Comparison of ENCODE assay signal across 8 mouse cellular contexts in the genomic region with DNA sequence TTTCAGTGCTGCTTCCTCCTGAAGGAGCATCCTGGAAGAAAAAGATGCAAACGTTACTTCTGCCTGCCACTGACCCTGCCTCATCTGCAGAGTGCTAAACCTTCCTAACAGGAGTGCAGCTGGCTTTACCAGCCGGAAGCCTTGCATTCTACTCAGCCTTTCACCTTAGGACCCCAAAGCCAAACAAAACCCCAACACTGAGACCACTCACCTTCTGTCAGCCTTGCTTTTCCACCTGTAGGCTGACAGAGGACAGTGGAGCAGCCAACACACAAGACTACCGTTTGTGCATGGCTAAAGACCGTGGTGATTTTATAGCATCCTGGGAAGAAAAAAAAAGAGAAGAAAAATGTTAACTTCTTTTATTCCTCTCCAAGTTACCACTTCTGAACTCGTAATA. TPM values are rescaled to one million over a fixed set of nuclear protein-coding genes. Genes with fewer than 3 reads are reported as not detected.
DNase-seq lines count a peak whose midpoint lies in the region; ATAC-seq and TF ChIP-seq lines count a peak whose summit lies in the region.

No protein-coding gene starts in this region.

- H3K9ac ChIP-seq in forebrain, embryonic 13.5 days: peak overlapping the region; percentile 87
- H3K9ac ChIP-seq in liver, embryonic 14.5 days (replicated peaks): peak overlapping the region; percentile 70

- peaks cover 35% of the 10 kb centered on the region for H3K79me2 ChIP-seq in C2C12 (ENCODE audit: control insufficient read depth, insufficient read depth)

- H3K9me3 ChIP-seq in heart, embryonic 10.5 days: no peaks in the 10 kb centered on the region
- H3K9me3 ChIP-seq in forebrain, embryonic 13.5 days (replicated peaks): no peaks in the 10 kb centered on the region
- no peaks in the 10 kb centered on the region for H3K9me3 ChIP-seq in liver, embryonic 14.5 days (ENCODE audit: control insufficient read depth, low read length)

- H3K4me3 ChIP-seq in heart, embryonic 10.5 days: peak overlapping the region; percentile 80
- peak overlapping the region; percentile 84 for H3K4me3 ChIP-seq in C2C12 (ENCODE audit: insufficient read depth, poor library complexity, severe bottlenecking)
- H3K4me3 ChIP-seq in forebrain, embryonic 13.5 days: peak overlapping the region; percentile 95
- peak overlapping the region; percentile 69 to 100 for H3K4me3 ChIP-seq in liver, embryonic 14.5 days (ENCODE audit: insufficient read depth in 1 of 2, low read depth in 2 of 2, low read length in 2 of 2)

- peaks cover 39% of the 10 kb centered on the region for H3K79me3 ChIP-seq in C2C12 (ENCODE audit: low read depth)

- ATAC-seq in forebrain, embryonic 13.5 days: no peak
- no peak for ATAC-seq in liver, embryonic 14.5 days (ENCODE audit: insufficient read depth)
- ATAC-seq in erythroid progenitor cell, adult 5-6 weeks (replicated peaks; ENCODE audit: low FRiP score, poor library complexity, severe bottlenecking): no peak
- no peak for ATAC-seq in granulocyte monocyte progenitor cell, adult 5-6 weeks (replicated peaks; ENCODE audit: poor library complexity, severe bottlenecking)

- WGBS in heart, embryonic 10.5 days: 15% methylated on average over 5 of the region's 5 CpGs
- WGBS in forebrain, embryonic 13.5 days: 15% methylated on average over 5 of the region's 5 CpGs
- WGBS in liver, embryonic 14.5 days (ENCODE audit: insufficient replicate concordance): 2% methylated on average over 5 of the region's 5 CpGs

- no peak for DNase-seq in heart, embryonic 10.5 days (ENCODE audit: low spot score)
- no peak for DNase-seq in heart, adult 18-20 months
- no peak for DNase-seq in liver, embryonic 14.5 days (ENCODE audit: low read depth in 3 of 3, low spot score in 3 of 3)
- no peak for DNase-seq in embryo, embryonic 10.5 days (ENCODE audit: low spot score)

- H3K4me1 ChIP-seq in heart, embryonic 10.5 days: peaks cover 21% of the 10 kb centered on the region; the same call in 1 of the 2 replicates
- H3K4me1 ChIP-seq in forebrain, embryonic 13.5 days: peaks cover 25% of the 10 kb centered on the region
- peaks cover 20 to 26% of the 10 kb centered on the region in 2 experiments for H3K4me1 ChIP-seq in liver, embryonic 14.5 days (replicated peaks; ENCODE audit: control insufficient read depth in 2 of 2, insufficient read depth in 2 of 2, low read length in 1 of 2)

- H3K27me3 ChIP-seq in heart, embryonic 10.5 days (ENCODE audit: insufficient read depth, poor library complexity, severe bottlenecking): no peaks in the 10 kb centered on the region
- no peaks in the 10 kb centered on the region for H3K27me3 ChIP-seq in C2C12 (ENCODE audit: control insufficient read depth, insufficient read depth, insufficient read length)
- no peaks in the 10 kb centered on the region for H3K27me3 ChIP-seq in forebrain, embryonic 13.5 days
- no peaks in the 10 kb centered on the region for H3K27me3 ChIP-seq in liver, embryonic 14.5 days (ENCODE audit: control insufficient read depth, insufficient read depth, low read length)

- peak overlapping the region; percentile 97 for H3K27ac ChIP-seq in heart, embryonic 10.5 days
- no peak overlapping the region for H3K27ac ChIP-seq in forebrain, embryonic 13.5 days
- peak overlapping the region; percentile 37 for H3K27ac ChIP-seq in liver, embryonic 14.5 days

- peaks cover 49% of the 10 kb centered on the region for H3K36me3 ChIP-seq in heart, embryonic 10.5 days
- H3K36me3 ChIP-seq in C2C12 (ENCODE audit: control insufficient read depth, insufficient read depth): peaks cover 51% of the 10 kb centered on the region
- peaks cover 42% of the 10 kb centered on the region for H3K36me3 ChIP-seq in forebrain, embryonic 13.5 days (ENCODE audit: poor library complexity, severe bottlenecking)
- H3K36me3 ChIP-seq in liver, embryonic 14.5 days (replicated peaks; ENCODE audit: control insufficient read depth, insufficient read depth, low read depth): peaks cover 48% of the 10 kb centered on the region

- TF ChIP-seq EP300 in liver, embryonic 14.5 days (IDR thresholded peaks at IDR 0.05; ENCODE audit: low read depth): no peak

- H3K4me2 ChIP-seq in forebrain, embryonic 13.5 days: peak overlapping the region; percentile 94
- peak overlapping the region; percentile 97 for H3K4me2 ChIP-seq in liver, embryonic 14.5 days (ENCODE audit: low read depth)

- peak overlapping the region; percentile 71 for H3ac ChIP-seq in C2C12 (ENCODE audit: control insufficient read depth, insufficient read length, low read depth)

- TF ChIP-seq CTCF in C2C12 (IDR thresholded peaks at IDR 0.05; ENCODE audit: control insufficient read depth, insufficient read depth, insufficient read length): no peak
- no peak for TF ChIP-seq CTCF in liver, embryonic 14.5 days (IDR thresholded peaks at IDR 0.05; ENCODE audit: low read depth)

TF ChIP-seq in C2C12, 6 proteins besides CTCF, POLR2A, EP300 and RAD21 (continues in another document):
- no peak for TF ChIP-seq FOSL1 (IDR thresholded peaks at IDR 0.05; ENCODE audit: insufficient read depth, low read length, poor library complexity, severe bottlenecking)

RNA-seq across cellular contexts. Expression of gene Rps27, which starts 0.7 kb away (rescaled TPM):
- polyA plus RNA-seq in heart, embryonic 10.5 days (2016; fragmentation: Nextera tagmentation; extraction: Ambion mirVana): 807 and 845 TPM in 2 replicates
- 1,000 to 10,000 TPM; 1,057 to 1,251 TPM for total RNA-seq in heart, adult 18-20 months (2021)
- polyA plus RNA-seq in C2C12 (2012; fragmentation: generic; extraction: Trizol): 4,707 TPM
- 1,194 and 1,420 TPM in 2 replicates for polyA plus RNA-seq in forebrain, embryonic 13.5 days (2015; fragmentation: Nextera tagmentation; extraction: Ambion mirVana)
- polyA plus RNA-seq in liver, embryonic 14.5 days (2012; rRNA removed): 1,231 and 1,357 TPM in 2 replicates
- polyA plus RNA-seq in liver, embryonic 14.5 days (2014; fragmentation: Nextera tagmentation; extraction: Ambion mirVana): 948 and 959 TPM in 2 replicates
- total RNA-seq in erythroid progenitor cell, adult 5-6 weeks (2015; ENCODE audit: low replicate concordance): 1,008 and 1,082 TPM in 2 replicates
- total RNA-seq in erythroid progenitor cell, adult 5-6 weeks (2017; ENCODE audit: low replicate concordance): 1,107 and 1,635 TPM in 2 replicates
- 6,284 and 6,500 TPM in 2 replicates for total RNA-seq in granulocyte monocyte progenitor cell, adult 5-6 weeks (2014; fragmentation: Nextera tagmentation)
- 3,798 and 4,186 TPM in 2 replicates for total RNA-seq in granulocyte monocyte progenitor cell, adult 5-6 weeks (2017)

RNA-seq across cellular contexts. Expression of gene Rab13, which starts 0.8 kb away (rescaled TPM):
- polyA plus RNA-seq in heart, embryonic 10.5 days (2016; fragmentation: Nextera tagmentation; extraction: Ambion mirVana): 27.9 and 29.2 TPM in 2 replicates
- total RNA-seq in heart, adult 18-20 months (2021): 1 to 10 TPM; 4.2 to 4.9 TPM
- polyA plus RNA-seq in C2C12 (2012; fragmentation: generic; extraction: Trizol): 28.2 TPM
- 24.3 and 28.4 TPM in 2 replicates for polyA plus RNA-seq in forebrain, embryonic 13.5 days (2015; fragmentation: Nextera tagmentation; extraction: Ambion mirVana)
- polyA plus RNA-seq in liver, embryonic 14.5 days (2012; rRNA removed): 2.0 and 4.3 TPM in 2 replicates
- polyA plus RNA-seq in liver, embryonic 14.5 days (2014; fragmentation: Nextera tagmentation; extraction: Ambion mirVana): 1.9 and 2.9 TPM in 2 replicates
- not detected in 2 replicates for total RNA-seq in erythroid progenitor cell, adult 5-6 weeks (2015; ENCODE audit: low replicate concordance)
- 0.39 and 0.53 TPM in 2 replicates for total RNA-seq in erythroid progenitor cell, adult 5-6 weeks (2017; ENCODE audit: low replicate concordance)
- 1.1 and 1.3 TPM in 2 replicates for total RNA-seq in granulocyte monocyte progenitor cell, adult 5-6 weeks (2014; fragmentation: Nextera tagmentation)
- total RNA-seq in granulocyte monocyte progenitor cell, adult 5-6 weeks (2017): 0.52 and 3.0 TPM in 2 replicates

RNA-seq across cellular contexts. Expression of gene Jtb, which starts 18.7 kb away (rescaled TPM):
- polyA plus RNA-seq in heart, embryonic 10.5 days (2016; fragmentation: Nextera tagmentation; extraction: Ambion mirVana): 75.1 and 92.0 TPM in 2 replicates
- 10 to 100 TPM; 51.7 to 54.8 TPM for total RNA-seq in heart, adult 18-20 months (2021)
- polyA plus RNA-seq in C2C12 (2012; fragmentation: generic; extraction: Trizol): 36.1 TPM
- 102 and 111 TPM in 2 replicates for polyA plus RNA-seq in forebrain, embryonic 13.5 days (2015; fragmentation: Nextera tagmentation; extraction: Ambion mirVana)
- polyA plus RNA-seq in liver, embryonic 14.5 days (2012; rRNA removed): 18.8 and 21.2 TPM in 2 replicates
- polyA plus RNA-seq in liver, embryonic 14.5 days (2014; fragmentation: Nextera tagmentation; extraction: Ambion mirVana): 48.8 and 55.9 TPM in 2 replicates
- 10.9 and 46.5 TPM in 2 replicates for total RNA-seq in erythroid progenitor cell, adult 5-6 weeks (2015; ENCODE audit: low replicate concordance)
- total RNA-seq in erythroid progenitor cell, adult 5-6 weeks (2017; ENCODE audit: low replicate concordance): 1.9 and 9.1 TPM in 2 replicates
- 85.8 and 89.8 TPM in 2 replicates for total RNA-seq in granulocyte monocyte progenitor cell, adult 5-6 weeks (2014; fragmentation: Nextera tagmentation)
- total RNA-seq in granulocyte monocyte progenitor cell, adult 5-6 weeks (2017): 44.6 and 55.5 TPM in 2 replicates

RNA-seq across cellular contexts. Expression of gene Creb3l4, which starts 30.6 kb away (rescaled TPM):
- polyA plus RNA-seq in heart, embryonic 10.5 days (2016; fragmentation: Nextera tagmentation; extraction: Ambion mirVana): 2.1 and 2.2 TPM in 2 replicates
- under 1 TPM in 1 of 2 experiments, not detected in 1; 0.41 TPM for total RNA-seq in heart, adult 18-20 months (2021)
- polyA plus RNA-seq in C2C12 (2012; fragmentation: generic; extraction: Trizol): 0.06 TPM
- polyA plus RNA-seq in forebrain, embryonic 13.5 days (2015; fragmentation: Nextera tagmentation; extraction: Ambion mirVana): 5.2 and 5.8 TPM in 2 replicates
- polyA plus RNA-seq in liver, embryonic 14.5 days (2012; rRNA removed): 0.15 and 0.27 TPM in 2 replicates
- polyA plus RNA-seq in liver, embryonic 14.5 days (2014; fragmentation: Nextera tagmentation; extraction: Ambion mirVana): 0.24 and 0.28 TPM in 2 replicates
- not detected in 2 replicates for total RNA-seq in erythroid progenitor cell, adult 5-6 weeks (2015; ENCODE audit: low replicate concordance)
- not detected in 2 replicates for total RNA-seq in erythroid progenitor cell, adult 5-6 weeks (2017; ENCODE audit: low replicate concordance)
- total RNA-seq in granulocyte monocyte progenitor cell, adult 5-6 weeks (2014; fragmentation: Nextera tagmentation): not detected in 2 replicates
- not detected in 2 replicates for total RNA-seq in granulocyte monocyte progenitor cell, adult 5-6 weeks (2017)

RNA-seq across cellular contexts. Expression of gene Slc39a1, which starts 35.2 kb away (rescaled TPM):
- polyA plus RNA-seq in heart, embryonic 10.5 days (2016; fragmentation: Nextera tagmentation; extraction: Ambion mirVana): 51.3 and 79.6 TPM in 2 replicates
- 10 to 100 TPM; 62.0 to 65.5 TPM for total RNA-seq in heart, adult 18-20 months (2021)
- 82.1 TPM for polyA plus RNA-seq in C2C12 (2012; fragmentation: generic; extraction: Trizol)
- 55.0 and 55.3 TPM in 2 replicates for polyA plus RNA-seq in forebrain, embryonic 13.5 days (2015; fragmentation: Nextera tagmentation; extraction: Ambion mirVana)
- 9.8 and 10.8 TPM in 2 replicates for polyA plus RNA-seq in liver, embryonic 14.5 days (2012; rRNA removed)
- polyA plus RNA-seq in liver, embryonic 14.5 days (2014; fragmentation: Nextera tagmentation; extraction: Ambion mirVana): 24.1 and 24.9 TPM in 2 replicates
- 2.1 and 5.0 TPM in 2 replicates for total RNA-seq in erythroid progenitor cell, adult 5-6 weeks (2015; ENCODE audit: low replicate concordance)
- 2.2 and 7.4 TPM in 2 replicates for total RNA-seq in erythroid progenitor cell, adult 5-6 weeks (2017; ENCODE audit: low replicate concordance)
- 26.6 and 35.3 TPM in 2 replicates for total RNA-seq in granulocyte monocyte progenitor cell, adult 5-6 weeks (2014; fragmentation: Nextera tagmentation)
- total RNA-seq in granulocyte monocyte progenitor cell, adult 5-6 weeks (2017): 36.4 and 36.6 TPM in 2 replicates
